Mouse (Mus musculus) inflammation-experienced regulatory T-cells, adult 6 months (primary cell): ENCODE data around the gene Irs1. TPM values are rescaled to one million over a fixed set of nuclear protein-coding genes. Genes with fewer than 3 reads are reported as not detected.

ENCODE experiments used
- ATAC-seq: one replicate; pipeline ENCODE4 v1.8.0; 2017
- polyA plus RNA-seq, 3 experiments: library from polyadenylated mRNA; unstranded; fragments of 100-300 nt; shearing (Covaris generic); gene quantifications; one replicate each; pipeline ENCODE4 v1.2.1; 2017

Irs1 gene
- polyA plus RNA-seq, 3 experiments from 2014 or later: not detected

DNA sequence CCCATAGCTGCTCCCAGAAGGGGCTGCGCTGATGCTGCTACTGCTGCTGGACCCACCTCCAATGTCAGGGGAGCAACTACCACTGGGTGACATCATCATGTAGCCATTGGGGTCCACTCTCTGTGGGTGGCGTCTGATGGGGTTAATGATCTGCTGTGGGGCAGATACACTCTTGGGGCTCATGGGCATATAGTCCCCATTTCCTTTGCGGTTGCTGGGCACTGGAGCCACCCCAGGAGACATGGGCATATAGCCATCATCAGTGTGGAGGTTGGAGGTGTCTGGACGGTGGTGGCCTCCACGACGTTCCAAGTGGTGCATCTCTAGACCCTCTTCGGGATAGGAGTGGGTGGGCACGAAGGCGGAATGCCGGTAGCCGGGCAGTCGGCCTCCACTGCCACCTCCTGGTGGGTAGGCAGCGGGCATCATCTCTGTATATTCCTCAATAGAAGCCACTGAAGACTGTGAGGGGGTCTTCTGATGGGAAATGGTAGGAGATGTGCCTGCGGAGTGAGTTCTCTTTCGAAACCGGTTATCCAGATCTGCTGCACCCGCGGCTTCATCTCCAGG is 2.7 kb downstream of the Irs1 start:
- ATAC-seq: no peak

DNA sequence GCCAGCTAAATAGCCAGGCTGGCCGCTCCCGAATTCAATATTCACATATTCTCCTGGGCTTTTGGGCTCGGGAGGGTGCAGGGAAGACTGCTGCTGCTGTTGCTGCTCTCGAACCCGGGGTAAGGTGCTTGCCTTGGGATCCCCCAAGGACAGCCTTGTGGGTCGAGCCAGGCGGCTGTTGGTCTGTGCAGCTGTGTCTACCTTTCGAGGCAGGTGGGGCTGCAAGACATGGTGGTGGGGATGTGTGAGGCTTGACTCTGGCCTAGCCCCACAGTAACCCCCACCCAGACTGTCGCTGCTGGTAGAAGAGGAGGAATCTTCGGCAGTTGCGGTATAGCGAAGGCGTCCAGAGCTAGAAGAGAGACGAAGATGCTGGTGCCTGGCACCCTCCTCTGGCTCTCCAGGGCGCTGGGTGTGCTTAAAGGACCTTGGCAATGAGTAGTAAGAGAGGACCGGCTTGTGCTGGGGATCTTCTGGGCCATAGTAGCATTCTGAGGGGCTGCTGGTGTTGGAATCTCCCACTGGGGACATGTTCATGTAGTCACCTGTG is 3.4 kb downstream of the Irs1 start:
- no peak for ATAC-seq

DNA sequence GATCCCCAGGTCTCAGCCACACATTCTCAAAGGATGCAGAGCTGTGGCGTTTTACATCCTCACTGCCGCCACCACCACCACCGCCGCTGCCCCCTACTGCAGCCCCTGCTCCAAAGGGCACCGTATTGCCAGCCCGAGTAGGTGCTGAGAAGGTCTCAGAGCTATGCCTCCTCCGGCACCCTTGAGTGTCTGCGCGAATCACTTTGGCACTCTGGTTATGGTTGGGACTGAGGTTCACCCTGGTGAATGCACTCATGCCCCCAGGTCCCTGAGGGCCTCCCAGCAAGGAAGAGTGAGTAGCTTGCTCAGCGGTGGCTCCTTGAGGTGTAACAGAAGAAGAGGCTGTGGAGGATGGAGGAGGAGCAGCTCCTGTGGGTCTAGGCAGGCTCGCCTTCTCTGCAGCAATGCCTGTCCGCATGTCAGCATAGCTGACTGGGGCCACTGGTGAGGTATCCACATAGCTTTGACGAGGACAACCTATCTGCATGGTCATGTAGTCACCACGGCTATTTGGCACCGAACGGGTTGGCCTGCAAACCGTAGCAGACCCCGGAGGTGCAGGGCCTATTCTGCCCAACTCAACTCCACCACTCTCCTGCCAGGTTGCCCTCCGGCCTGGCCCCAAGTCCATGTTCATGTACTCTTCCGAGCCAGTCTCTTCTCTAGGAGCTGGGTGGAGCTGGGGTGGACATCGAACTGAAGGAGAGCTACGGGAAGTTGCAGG is 4.0 kb downstream of the Irs1 start:
- no peak for ATAC-seq

DNA sequence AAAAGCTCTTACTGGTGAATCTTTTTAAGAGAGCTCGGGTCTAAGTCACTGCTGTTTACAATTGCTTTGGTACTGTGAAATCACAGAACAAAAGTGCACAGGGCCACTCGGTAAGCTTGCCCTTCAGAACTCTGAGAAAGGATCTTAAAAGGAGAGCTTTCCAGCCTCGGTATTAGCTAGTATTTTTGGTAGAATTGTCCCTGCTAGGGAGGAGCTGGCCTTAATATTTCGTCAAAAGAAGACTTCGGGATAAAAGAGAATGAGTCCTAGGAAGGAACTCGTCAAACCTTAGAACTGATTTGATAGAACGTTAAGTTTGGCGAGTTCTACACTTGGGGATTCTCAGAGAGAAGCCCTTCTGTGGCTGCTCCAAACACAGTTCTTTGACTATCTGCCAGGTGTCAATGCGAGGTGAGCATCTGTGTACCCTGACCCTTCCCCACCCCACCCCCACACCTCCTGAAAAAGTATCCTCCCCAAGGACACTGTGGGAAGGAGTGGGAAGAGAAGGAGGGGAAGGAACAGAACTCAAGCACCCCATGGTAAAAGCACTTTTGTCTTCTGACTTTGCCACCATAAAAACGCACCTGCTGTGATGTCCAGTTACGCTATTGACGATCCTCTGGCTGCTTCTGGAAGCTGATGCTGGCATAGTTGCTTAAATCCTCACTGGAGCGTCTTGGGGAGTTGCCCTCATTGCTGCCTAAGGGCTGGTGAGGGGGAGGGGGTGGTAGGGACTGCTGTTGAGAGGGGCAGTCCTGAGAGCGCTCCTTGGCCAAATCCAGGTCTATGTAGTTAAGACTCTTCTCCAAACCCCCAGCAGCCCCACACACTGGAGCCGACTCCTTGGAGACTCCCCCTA is 4.8 kb downstream of the Irs1 start:
- ATAC-seq: no peak

DNA sequence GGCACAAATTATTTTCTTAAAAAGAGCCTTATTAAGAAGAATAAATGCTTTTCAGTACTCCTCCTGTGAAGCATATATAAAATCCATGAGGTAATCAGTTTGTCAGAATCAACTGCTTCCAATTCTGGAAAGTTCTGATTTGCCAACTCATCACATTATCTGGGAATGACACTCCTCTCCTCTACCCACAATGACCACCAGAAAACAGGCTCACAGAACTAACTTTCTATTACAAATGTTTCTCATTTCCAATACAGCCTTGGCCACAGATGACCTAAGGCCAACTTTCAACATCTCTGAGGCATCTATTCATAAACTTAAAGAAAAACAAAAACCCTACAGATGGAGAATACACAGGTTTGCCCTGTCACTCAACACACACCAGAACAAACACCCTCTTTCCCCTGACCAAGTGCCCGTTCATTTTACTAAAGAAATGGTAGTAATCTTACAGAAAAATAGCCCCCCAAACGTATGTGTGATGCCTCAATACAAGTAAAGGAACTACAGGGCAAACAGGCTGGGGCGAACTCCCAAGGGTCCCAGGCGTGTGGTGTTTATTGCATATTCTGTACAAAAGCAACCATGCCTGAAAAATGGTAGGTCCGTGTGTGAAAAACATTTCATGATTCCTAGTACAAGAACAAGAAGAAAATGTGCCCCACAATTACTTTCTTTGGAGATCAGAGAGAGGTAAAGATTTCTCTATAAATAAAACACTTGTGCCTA is 5.6 kb downstream of the Irs1 start:
- ATAC-seq: no peak

DNA sequence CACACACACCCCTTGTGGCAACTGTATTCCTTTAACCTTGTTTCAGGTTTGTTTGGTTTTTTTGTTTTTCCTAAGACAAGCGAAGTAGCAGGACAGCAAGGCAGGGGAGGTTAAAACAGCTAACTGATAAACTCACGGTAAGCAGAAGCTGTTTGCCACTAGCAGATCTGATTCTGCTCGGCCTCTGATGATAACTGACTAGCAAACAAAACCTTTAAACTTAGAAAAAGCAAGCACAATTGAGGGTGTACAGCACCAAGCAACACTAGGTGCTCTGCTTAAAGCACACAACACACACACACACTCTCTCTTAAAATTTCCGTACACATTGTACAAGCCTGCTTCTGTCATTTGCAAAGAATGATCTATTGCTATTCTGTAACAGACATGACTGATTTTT is 6.8 kb downstream of the Irs1 start:
- no peak for ATAC-seq

DNA sequence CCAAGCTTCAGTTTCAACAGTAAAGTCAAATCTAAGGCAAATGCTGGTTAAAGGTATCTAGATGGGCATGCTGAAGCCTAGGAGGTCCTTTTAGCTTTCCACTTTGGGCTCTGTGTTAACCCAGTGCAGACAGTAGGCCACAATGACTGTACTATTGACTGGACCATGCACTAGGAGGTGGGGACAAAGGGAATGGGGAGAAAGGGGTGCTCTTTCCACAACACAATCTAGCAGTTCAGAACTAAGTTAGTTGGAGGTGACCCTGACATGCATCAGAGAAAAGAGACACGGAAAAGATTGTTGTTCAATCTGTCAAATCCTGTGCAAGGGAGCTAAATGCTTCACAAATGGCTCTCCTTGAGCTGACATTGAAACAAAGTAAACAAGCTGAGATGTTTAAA is 7.3 kb downstream of the Irs1 start:
- no peak for ATAC-seq

DNA sequence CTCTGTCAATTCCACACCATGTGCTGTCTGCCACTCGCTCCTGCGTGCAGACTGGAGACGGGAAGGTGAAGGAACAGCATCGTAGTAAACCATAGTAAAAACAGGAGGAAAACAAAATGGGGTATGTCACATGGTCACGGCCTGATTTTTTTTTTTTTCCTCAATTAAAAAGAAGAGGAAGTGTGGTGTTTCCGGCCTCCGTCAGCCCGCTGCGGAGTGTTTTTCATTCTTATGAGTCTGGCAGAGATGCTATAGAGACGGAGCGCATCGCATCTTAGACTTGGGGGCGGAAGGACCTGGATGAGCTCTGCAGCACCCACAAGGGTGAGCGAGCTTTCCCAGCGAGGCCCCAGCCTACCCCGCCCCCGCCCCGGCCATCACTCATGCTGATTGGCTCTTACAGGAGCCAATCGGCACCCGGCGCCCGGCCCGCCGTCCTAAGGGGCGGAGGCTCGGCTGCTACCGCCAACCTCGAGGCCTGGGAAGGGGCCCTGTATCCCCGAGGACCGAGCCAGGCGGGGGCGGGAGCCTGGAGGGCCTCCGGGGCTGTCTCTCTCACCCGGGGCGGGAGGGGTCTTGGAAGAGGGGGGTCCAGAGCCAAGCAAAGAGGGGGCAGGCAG is 8.1 kb downstream of the Irs1 start:
- ATAC-seq: peak; percentile 88

DNA sequence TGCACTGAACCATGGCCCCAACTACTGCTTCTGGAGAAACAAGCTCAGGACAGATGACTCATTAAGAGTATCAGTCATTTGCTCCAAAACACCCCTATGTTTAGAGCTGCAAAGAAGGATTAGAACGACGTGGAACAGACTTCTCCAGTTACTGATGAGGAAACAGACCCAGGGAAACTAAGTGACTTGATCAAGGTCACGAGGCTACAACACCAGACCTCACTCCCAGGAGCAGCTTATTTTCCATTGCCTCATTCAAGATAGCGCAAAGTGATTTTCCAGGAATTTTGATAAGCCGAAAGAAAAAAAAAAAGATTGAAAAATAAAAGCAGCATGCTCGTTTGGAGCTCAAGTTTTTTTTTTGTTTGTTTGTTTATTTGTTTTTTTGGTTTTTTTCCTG is 9.4 kb downstream of the Irs1 start:
- no peak for ATAC-seq

DNA sequence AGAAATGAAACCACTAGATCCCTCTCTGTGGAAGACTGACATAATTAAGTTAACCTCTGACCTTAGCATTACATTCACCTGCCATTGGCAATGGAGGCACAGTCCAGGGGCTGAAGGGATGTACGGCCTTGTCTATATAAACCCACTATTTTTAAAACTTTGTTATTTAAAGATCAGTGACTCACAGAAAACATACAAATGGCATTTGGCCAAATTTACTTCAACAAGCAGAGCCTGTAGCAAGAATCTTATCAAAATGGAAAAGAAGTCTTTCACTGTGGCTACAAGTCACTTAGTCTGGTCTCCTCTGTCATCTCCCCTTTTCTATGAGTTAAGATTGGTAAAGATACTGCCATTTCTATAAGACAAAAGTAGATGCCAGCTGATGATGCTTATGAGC is 11.4 kb downstream of the Irs1 start:
- no peak for ATAC-seq

DNA sequence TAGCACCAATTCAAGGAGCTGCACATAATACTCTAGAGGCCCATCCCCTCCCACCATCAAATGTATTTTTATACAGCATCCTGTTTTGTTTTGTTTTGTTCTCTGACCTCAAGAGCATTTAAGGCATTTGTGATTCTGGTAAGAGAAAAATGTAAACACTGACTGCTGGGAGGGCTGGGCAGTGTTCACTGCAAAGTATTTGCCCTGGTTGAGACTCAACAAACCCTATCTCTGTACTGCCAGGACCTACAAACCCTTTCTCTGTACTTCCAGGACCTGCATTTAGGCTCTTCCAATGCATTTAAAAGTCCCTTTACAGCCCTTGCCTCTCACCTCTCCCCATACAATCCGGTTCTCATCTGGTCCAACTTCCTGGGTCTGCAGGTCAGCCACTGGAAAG is 16.9 kb downstream of the Irs1 start:
- no peak for ATAC-seq

DNA sequence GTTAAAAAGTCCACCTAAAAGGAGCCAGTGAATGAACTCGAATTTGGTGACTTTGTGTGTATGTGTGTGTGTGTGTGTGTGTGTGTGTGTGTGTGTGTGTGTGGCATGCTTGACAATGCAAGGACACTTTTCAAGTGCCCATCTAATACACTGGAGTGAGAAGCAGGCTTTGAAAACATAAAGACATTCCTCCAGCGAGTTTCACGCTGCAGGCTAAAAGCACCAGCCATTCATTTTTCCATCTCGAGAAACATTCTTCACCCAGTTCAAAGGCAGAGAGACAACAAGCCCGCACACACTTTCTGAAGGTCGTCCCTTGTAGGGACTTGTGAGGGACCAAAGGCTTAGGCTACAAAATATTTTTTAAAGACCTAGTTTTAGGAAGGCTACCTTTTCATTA is 17.7 kb downstream of the Irs1 start:
- ATAC-seq: no peak

DNA sequence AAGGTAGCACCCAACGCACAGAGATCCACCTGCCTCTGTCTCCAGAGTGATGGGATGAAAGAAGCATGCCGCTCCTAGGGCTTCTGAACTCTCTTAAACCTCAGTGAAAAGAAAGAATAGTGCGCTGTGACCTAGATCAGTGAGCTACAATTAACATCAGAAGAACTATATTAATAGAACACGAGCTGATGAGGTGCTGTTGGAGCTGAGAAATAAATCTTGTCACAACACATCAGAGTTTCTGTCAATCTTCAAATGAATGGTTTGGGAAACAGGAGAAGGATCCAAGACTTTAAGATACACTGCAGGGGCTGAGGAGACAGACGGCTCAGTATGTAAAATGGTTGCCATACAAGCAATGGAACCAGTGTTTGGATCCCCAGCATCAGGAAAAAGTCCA is 19.0 kb downstream of the Irs1 start:
- ATAC-seq: no peak

DNA sequence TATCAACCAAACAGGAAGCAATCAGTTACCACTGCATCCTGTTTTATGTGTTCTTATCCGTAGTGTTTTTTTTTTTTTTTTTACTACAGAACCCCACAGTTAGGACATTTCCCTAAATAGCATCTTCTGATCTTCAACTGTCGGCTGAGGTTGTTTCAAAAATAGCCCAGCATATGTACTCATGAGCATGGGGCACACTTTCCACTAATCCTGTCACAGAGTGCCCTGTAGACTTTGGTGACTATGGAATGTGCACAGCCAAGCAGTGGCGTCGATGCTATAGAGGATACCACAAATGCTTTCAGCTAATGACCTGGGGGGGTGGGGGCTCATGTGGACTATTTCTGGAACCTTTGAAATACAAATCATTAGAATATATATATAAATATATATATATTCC is 23.7 kb downstream of the Irs1 start:
- no peak for ATAC-seq

DNA sequence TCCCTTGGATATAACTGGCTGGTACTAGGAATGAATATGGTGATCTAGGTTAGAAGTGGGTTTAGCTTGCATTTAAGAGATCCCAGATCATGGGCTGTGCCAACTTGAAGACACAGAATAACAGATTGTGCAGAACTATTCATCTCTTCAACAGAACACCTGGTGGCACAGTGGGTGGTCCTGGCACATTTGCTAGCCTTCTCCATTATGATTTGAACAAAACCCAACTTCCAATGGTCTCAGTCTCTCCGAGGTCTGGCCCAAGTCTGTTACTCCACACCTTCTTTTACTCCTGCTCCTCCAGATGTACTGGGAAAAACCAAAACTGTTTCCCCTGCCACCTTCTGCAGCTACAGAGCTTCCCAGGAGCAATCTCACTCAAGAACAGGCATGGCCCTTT is 28.9 kb downstream of the Irs1 start:
- ATAC-seq: no peak

DNA sequence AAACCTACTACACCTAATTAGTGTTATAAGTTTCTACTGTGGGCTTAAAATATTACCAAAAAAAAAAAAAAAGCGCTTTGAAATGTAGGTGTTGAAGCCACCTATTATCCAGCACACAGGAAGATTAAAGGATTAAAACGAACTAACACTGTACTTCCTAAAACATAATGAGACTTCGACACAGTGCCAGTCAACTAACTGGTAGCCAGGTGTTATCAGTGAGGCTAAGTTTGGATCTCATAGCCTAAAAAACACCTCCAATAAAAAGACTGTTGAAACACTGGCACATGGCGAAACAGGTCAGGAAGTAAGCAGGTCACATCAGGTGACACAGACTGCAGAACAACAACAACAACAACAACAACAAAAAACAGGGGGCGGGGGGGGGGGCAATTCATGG is 29.6 kb downstream of the Irs1 start:
- ATAC-seq: no peak

DNA sequence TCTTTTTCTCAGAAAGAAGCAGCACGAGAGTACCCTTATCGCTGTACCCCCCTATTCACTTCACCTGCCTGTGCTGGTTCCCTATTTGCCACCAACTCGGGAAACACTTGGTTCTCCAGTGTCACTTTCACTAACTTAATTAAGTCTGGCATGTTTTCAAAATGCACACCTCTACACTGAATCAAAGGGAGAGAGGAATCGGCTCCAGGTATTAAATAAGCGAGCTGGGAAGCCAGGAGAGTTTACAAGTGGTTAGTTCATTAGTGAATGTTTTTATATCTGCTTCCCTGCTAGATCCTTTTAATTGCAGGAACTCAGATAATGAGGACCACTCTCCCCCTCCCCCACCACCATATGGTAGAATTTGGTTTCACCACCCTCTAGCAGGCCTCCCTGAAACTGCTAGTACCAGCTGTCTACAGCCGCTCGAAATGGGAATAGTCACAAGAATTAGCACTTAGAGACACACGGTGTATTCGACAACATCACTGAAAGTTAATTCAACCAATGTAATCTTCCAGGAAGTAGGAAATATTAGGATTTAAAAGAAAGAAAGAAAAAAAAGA is 30.1 kb downstream of the Irs1 start:
- ATAC-seq: no peak

DNA sequence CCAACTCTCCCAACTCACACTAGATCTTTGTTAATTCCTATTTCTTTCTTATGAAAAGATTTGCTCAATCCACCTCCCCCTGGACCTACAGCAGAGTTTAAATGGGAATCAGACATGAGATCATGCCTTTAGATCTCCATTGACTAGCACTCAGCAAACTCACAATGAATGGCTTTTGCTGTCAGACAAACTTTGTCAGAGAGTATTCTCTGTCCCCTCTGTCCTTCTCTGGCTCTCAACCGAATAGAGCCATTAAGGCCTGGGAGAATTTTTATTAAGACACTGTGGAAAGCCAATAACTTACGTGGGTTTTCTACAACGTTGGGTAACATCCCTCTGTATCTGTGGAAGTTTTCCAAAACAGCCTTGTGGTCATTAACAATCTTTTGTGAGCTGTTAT is 31.2 kb downstream of the Irs1 start:
- ATAC-seq: no peak

DNA sequence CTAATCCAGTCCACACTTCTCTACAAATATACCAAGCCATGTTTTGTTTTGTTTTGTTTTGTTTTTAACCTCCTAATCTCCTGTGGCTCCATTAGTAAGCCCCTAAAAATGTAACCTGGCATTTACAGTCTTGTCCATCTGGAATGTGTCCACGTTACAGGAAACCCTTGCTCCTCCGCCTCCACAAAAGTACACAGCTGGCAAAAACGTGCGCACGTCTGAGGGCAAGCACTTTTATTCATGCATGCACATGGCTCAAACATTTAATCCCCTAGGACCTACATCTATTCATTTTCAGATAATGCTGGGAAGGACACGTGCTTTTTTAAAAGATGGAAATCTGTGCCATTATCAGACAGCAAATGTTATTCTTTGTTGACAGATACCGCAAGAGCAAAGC is 32.9 kb downstream of the Irs1 start:
- ATAC-seq: no peak

DNA sequence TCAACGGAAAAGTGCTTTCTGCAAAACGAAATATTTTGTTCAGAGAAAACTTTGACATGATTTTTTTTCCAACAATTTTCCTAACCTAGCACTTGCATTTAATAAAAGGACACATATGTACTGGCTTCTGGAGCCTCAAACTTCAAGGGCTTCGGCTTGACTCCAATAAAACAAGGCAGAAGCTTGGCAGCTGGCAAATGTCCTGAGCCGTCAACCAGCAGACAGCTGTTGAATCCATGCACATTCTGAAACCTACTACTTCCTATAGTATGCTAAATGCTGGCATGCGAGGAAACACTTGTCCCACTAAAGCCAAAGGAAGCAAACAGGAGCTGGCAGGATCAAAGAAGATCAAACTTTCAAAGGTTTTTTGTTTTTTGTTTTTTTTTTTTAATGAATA is 33.8 kb downstream of the Irs1 start:
- ATAC-seq: no peak

DNA sequence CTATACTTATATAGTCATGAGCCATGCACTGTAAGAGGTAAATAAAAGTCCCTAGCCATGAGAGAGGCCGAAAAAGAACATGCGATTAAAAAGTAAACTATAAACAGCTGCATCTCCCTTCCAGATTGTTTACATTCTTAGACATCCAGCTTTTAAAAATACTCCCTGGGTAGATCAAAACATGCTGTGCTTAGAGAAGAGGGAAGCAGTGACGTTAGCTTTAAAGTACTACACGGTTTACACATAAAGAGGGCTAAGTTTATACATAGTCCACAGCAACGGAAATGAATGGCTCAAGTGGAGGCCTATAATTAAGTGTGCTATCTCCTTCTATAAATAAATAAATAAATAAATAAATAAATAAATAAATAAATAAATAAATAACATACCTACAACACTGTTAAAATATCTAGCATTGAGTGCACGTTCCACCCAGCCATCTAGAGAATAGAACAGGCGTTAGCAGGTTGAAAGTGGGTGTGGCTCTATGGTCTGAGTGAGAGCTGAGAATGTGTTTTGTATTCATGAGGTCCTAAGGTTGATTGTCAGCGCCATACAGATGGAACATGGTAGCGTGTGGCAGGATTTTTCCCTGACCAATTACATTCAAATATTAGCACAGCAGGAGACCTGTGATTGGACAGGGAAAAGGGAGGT is 37.3 kb downstream of the Irs1 start:
- no peak for ATAC-seq
